Comparison of ENCODE assay signal across 8 mouse cellular contexts in the genomic region with DNA sequence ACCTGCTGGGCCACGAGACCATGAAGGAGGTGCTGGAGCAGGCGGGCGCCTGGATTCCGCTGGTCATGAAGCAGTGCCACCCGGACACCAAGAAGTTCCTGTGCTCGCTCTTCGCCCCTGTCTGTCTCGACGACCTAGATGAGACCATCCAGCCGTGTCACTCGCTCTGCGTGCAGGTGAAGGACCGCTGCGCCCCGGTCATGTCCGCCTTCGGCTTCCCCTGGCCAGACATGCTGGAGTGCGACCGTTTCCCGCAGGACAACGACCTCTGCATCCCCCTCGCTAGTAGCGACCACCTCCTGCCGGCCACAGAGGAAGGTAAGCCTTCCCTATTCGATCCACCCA. TPM values are rescaled to one million over a fixed set of nuclear protein-coding genes. Genes with fewer than 3 reads are reported as not detected.
DNase-seq lines count a peak whose midpoint lies in the region; ATAC-seq and TF ChIP-seq lines count a peak whose summit lies in the region.

No protein-coding gene starts in this region.

- peak overlapping the region; percentile 60 for H3K9ac ChIP-seq in heart, embryonic 16.5 days (ENCODE audit: low read length)
- peak overlapping the region; percentile 67 for H3K9ac ChIP-seq in hindbrain, embryonic 14.5 days
- peak overlapping the region; percentile 70 for H3K9ac ChIP-seq in midbrain, embryonic 14.5 days (replicated peaks; ENCODE audit: low read length)

- WGBS in heart, embryonic 16.5 days = 1% methylated on average over 25 of the region's 25 CpGs
- WGBS in hindbrain, embryonic 14.5 days = under 1% methylated on average over 25 of the region's 25 CpGs
- WGBS in midbrain, embryonic 14.5 days = 0% methylated on average over 25 of the region's 25 CpGs

- no peak for DNase-seq in heart, postnatal 4 days
- DNase-seq in hindbrain, embryonic 14.5 days (ENCODE audit: low spot score) = no peak
- no peak for DNase-seq in midbrain, embryonic 14.5 days
- DNase-seq in right cerebral cortex, adult 18-20 months = no peak
- DNase-seq in testis, postnatal 14 days (ENCODE audit: low spot score) = no peak

- H3K4me2 ChIP-seq in heart, embryonic 16.5 days (ENCODE audit: low read depth, low read length) = peak overlapping the region; percentile 100
- H3K4me2 ChIP-seq in hindbrain, embryonic 14.5 days (replicated peaks) = peak overlapping the region; percentile 93
- H3K4me2 ChIP-seq in midbrain, embryonic 14.5 days (ENCODE audit: low read length) = peak overlapping the region; percentile 95

- H3K4me3 ChIP-seq in heart, embryonic 16.5 days (ENCODE audit: low read length) = peak overlapping the region; percentile 69
- H3K4me3 ChIP-seq in cortical plate, adult 2 months (ENCODE audit: insufficient read depth, low read length) = peak overlapping the region; percentile 31
- H3K4me3 ChIP-seq in hindbrain, embryonic 14.5 days (replicated peaks; ENCODE audit: low read length) = peak overlapping the region; percentile 61
- H3K4me3 ChIP-seq in midbrain, embryonic 14.5 days (replicated peaks; ENCODE audit: low read depth, low read length) = peak overlapping the region; percentile 59

- no peaks in the 10 kb centered on the region for H3K36me3 ChIP-seq in heart, embryonic 16.5 days (ENCODE audit: control insufficient read depth, insufficient read depth)
- no peaks in the 10 kb centered on the region for H3K36me3 ChIP-seq in hindbrain, embryonic 14.5 days (replicated peaks; ENCODE audit: control insufficient read depth, insufficient read depth)
- no peaks in the 10 kb centered on the region for H3K36me3 ChIP-seq in midbrain, embryonic 14.5 days (ENCODE audit: control insufficient read depth, insufficient read depth, low read length)

- H3K9me3 ChIP-seq in heart, embryonic 16.5 days (replicated peaks; ENCODE audit: control insufficient read depth, low read length) = no peaks in the 10 kb centered on the region
- H3K9me3 ChIP-seq in hindbrain, embryonic 14.5 days (ENCODE audit: control insufficient read depth, low read length) = no peaks in the 10 kb centered on the region
- no peaks in the 10 kb centered on the region for H3K9me3 ChIP-seq in midbrain, embryonic 14.5 days (ENCODE audit: control insufficient read depth, low read length)

- peak overlapping the region; percentile 1 for H3K27ac ChIP-seq in heart, embryonic 16.5 days (ENCODE audit: low read length)
- H3K27ac ChIP-seq in cortical plate, adult 2 months (ENCODE audit: insufficient read depth, low read length) = no peak overlapping the region
- H3K27ac ChIP-seq in hindbrain, embryonic 14.5 days = no peak overlapping the region
- 0 out of 2 replicates have a peak overlapping the region, but pooled peaks have one; percentile 32 for H3K27ac ChIP-seq in midbrain, embryonic 14.5 days (replicated peaks; ENCODE audit: low read depth, low read length)

- peaks cover 57% of the 10 kb centered on the region for H3K27me3 ChIP-seq in heart, embryonic 16.5 days (ENCODE audit: control insufficient read depth, insufficient read depth, low read length)
- no peaks in the 10 kb centered on the region; the same call in 1 of the 2 replicates for H3K27me3 ChIP-seq in hindbrain, embryonic 14.5 days (ENCODE audit: control insufficient read depth, insufficient read depth, low read length)
- H3K27me3 ChIP-seq in midbrain, embryonic 14.5 days (ENCODE audit: control insufficient read depth, insufficient read depth, low read length) = no peaks in the 10 kb centered on the region; the same call in 1 of the 2 replicates

- 0 out of 2 replicates have a peak, but pooled peaks have one; percentile 6 for ATAC-seq in heart, embryonic 16.5 days (replicated peaks; ENCODE audit: extremely low read depth, insufficient read depth, low FRiP score)
- ATAC-seq in hindbrain, embryonic 14.5 days (ENCODE audit: low FRiP score) = no peak
- no peak for ATAC-seq in midbrain, embryonic 14.5 days (ENCODE audit: low FRiP score, low TSS enrichment)
- ATAC-seq in cerebellum, adult (ENCODE audit: insufficient number of reproducible peaks, low FRiP score, low TSS enrichment) = no peak

- TF ChIP-seq POLR2A in cortical plate, adult 2 months (IDR thresholded peaks at IDR 0.05; ENCODE audit: extremely low read depth, insufficient read depth, low read length) = no peak

- H3K4me1 ChIP-seq in heart, embryonic 16.5 days (ENCODE audit: control insufficient read depth, insufficient read depth, low read length) = peaks cover 13% of the 10 kb centered on the region
- H3K4me1 ChIP-seq in cortical plate, adult 2 months (ENCODE audit: control insufficient read depth, insufficient read depth, low read length) = no peaks in the 10 kb centered on the region
- H3K4me1 ChIP-seq in hindbrain, embryonic 14.5 days (replicated peaks; ENCODE audit: control insufficient read depth, insufficient read depth, low read length) = peaks cover 27% of the 10 kb centered on the region
- peaks cover 26% of the 10 kb centered on the region for H3K4me1 ChIP-seq in midbrain, embryonic 14.5 days (ENCODE audit: control insufficient read depth, insufficient read depth, low read length)

- no peak for TF ChIP-seq CTCF in cortical plate, adult 2 months (IDR thresholded peaks at IDR 0.05; ENCODE audit: extremely low read depth, insufficient read depth, low read length)

RNA-seq across cellular contexts. Expression of gene Sfrp2, which starts 0.6 kb away (rescaled TPM):
- polyA plus RNA-seq in heart, embryonic 16.5 days (2015; fragmentation: Nextera tagmentation; extraction: Ambion mirVana) = 140 and 142 TPM in 2 replicates
- total RNA-seq in heart, postnatal 4 days (2021) = 10 to 100 TPM; 56.2 to 63.9 TPM
- polyA plus RNA-seq in cortical plate, adult 2 months (2012; rRNA removed) = 2.4 and 3.6 TPM in 2 replicates
- 54.8 and 76.0 TPM in 2 replicates for polyA plus RNA-seq in hindbrain, embryonic 14.5 days (2014; fragmentation: Nextera tagmentation; extraction: Ambion mirVana)
- polyA plus RNA-seq in midbrain, embryonic 14.5 days (2014; fragmentation: Nextera tagmentation; extraction: Ambion mirVana) = 37.6 and 41.3 TPM in 2 replicates

Comparison
In these comparisons a context has a peak if more than half of its experiments do, and no peak if none do; other contexts are left out.
1. H3K27ac ChIP-seq: peak in heart, embryonic 16.5 days (single experiment) and midbrain, embryonic 14.5 days (single experiment); none in cortical plate, adult 2 months (single experiment) and hindbrain, embryonic 14.5 days (single experiment).
2. Peak in every context shown above with its lines, with median percentiles within 50 percentile points of each other: H3K4me2 ChIP-seq, H3K4me3 ChIP-seq and H3K9ac ChIP-seq.